Mouse (Mus musculus) liver, postnatal 0 days (tissue): ENCODE results near the gene Hoxa7.

Experiments used
- CTCF ChIP-seq: sonication (generic); IDR thresholded peaks from 2 replicates; pipeline ENCODE4 v1.5.1; 2016; ENCODE audit warnings: antibody characterized with exemption, low read depth
- EP300 ChIP-seq: IDR thresholded peaks from 2 replicates; pipeline ENCODE4 v1.6.1; 2016; ENCODE audit warnings: antibody characterized with exemption, low read depth, mild to moderate bottlenecking

- TF ChIP-seq CTCF (no peak), EP300 (no peak)
Measured at GRCm38 (mm10) chr6:52194690-52195089, 27.0 kb downstream of the Hoxa7 start.
